Mouse (Mus musculus) liver, postnatal 0 days (tissue): ENCODE data around the gene Nme1.

Experiments
- CTCF ChIP-seq: sonication (generic); IDR thresholded peaks from 2 replicates; pipeline ENCODE4 v1.5.1; 2016; ENCODE audit warnings: antibody characterized with exemption, low read depth
- EP300 ChIP-seq: IDR thresholded peaks from 2 replicates; pipeline ENCODE4 v1.6.1; 2016; ENCODE audit warnings: antibody characterized with exemption, low read depth, mild to moderate bottlenecking

- TF ChIP-seq EP300 (no peak), CTCF (no peak)
Measured at GRCm38 (mm10) chr11:93940906-93941305, 27.4 kb downstream of the Nme1 start.
